Mouse (Mus musculus) layer of hippocampus, adult 18-20 months (tissue): ENCODE measurements at regions not wholly inside any gene's neighbourhood (a gene's known extent, or its start where the extent isn't known, plus 50 kb on each side); places are given as distances from the start of the nearest gene placed in this dataset.

Experiments
- DNase-seq, 2 experiments: peaks; one replicate each; pipeline ENCODE4 v3.0.0; 2022; ENCODE audit warnings: low spot score in 2 of 2

DNA sequence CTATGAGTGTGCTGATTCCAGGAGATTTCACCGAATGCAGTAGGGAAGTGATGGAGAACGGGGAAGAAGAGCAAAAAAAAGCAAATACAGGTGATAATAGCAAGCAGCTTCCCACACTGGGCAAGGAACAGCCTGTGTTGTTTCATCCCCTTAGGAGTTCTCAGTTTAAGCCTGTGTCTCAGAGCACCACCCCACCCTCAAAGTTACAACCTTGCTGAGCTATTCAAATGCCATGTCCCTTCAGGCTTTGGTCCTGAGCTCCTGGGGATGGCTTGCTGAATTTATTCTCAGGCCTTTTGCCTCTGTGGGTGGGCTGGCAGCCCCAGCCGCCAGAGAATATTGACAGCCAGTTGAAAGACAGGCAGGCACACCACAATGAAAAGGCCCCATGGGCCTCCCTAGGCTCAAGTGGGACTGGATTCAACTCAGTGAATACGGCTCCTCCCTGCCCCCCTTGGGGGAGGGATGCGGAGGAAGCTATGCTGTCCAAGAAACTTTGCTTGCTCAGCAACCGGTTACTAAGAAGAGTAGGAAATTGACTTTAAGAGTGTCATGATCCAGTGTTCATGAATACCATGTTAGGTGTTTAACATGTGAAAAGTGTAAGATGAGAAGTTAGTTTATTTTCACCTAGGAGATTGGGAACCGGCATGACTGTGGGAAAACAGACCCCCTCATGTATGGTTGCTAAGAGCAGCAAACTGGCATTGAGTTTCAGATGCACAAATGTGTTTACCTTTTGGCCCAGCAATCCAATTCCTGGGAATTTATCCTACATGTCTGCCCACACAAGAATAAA is 142.5 kb upstream of the Egfl6 start:
- DNase-seq, result no peak

DNA sequence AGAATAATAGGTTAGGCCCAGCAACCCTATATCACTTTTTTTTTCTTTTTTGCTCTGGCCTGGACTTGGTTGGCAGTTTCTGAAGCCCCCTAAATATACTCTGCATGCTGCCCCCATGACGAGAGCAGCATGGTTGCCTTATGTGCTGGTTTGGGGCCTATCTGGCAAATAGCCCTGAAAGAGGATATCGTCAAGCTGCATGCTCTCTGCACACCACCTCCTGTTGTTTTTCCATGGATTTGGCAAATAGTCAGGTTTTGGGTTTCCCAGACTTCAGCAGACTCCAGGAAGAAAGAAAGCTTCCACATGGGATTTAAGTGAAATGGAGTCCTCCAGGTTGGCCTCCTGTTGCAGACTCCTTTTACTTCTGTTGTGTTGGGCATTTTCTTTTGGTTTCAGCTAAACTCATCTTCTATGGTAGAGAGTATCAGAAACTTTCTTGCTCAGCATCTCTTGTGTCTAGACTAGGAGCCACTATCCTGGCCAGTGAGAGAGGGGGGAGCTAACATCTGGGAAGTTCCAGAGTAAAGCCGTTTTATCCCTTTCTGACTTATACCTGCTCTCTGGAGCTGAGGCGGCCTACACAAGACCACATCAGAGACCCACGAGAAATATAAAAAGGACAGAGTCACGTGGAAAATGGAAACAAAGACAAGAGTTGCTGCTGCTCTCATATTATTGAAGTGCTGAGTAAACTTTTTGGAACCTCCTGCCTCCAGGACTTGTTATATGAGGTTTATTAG is 140.4 kb upstream of the Egfl6 start:
- DNase-seq, result no peak

DNA sequence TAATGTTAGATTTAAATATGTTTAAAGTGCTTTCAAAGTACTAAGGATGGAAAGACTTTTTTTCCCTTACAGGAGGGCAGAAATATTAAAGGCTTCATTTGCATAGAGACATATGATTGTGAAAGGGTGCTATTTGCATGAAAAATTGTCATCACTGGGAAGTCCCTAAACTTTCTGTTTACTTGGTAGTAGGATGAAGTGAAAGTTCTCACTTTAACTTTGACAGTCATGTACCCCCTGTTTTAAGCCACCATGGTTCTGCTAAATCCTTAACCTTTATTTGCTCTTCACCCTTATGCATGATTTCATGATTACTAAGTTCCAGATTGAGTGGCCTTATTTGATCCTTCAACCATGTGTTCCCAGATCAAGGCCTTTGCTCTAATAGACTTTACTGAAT is 132.6 kb upstream of the Egfl6 start:
- DNase-seq, result no peak

DNA sequence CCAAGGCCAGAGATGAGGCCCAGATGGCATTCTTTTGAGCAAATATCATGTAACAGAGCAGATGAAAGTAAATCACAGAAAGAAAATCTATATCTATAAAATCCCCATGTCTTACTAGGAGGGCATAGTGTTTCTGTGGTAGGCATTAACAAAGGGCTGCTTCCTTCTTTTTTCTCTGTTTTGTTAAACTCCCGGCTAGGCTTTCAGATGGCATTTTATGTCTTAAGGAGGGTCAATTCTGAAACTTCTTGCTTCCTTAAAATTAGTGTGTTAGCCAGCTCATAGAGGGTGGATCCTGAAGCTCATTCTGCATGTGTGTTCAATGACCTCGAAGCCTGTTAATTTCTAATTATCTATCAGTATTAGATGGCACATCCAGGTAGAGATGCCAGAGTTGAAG is 123.8 kb upstream of the Egfl6 start:
- no peak for DNase-seq

DNA sequence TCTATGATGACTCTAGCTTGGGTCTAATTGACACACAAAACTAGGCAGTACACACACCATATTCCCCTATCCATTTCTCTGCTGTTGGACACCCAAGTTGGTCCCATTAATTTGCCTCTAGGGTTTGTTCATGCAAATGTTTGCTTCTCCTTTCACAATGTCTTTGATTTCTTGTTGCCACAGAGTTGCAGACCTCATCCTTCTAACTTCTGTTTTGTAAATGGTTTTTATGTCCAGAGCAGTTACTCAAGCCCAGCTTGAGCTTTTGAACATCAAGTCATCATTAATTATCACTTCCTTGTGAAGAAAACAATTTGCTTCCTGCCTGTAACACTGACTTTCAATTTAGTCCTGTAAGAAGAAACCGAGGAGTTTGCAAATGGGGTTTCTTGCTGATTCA is 122.6 kb upstream of the Egfl6 start:
- DNase-seq, result no peak

DNA sequence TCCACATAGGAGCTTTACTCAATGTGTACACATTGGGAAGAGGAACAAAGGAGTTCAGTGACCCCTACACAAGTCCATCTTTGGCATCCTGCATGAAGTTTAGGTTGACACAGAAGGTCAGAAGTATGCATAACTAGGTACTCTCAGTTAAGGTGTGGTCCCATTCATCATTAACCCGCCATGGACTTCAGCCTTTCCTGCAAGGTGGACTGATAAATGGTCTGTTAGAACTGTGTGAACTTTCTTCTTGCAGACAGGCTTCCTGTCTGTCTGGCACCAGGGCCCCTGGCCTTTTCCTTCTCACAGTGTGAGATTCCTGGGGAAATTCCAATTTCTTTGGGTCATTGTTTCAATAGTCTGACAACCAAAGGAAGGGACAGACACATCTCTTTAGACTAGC is 121.5 kb upstream of the Egfl6 start:
- DNase-seq, result no peak

DNA sequence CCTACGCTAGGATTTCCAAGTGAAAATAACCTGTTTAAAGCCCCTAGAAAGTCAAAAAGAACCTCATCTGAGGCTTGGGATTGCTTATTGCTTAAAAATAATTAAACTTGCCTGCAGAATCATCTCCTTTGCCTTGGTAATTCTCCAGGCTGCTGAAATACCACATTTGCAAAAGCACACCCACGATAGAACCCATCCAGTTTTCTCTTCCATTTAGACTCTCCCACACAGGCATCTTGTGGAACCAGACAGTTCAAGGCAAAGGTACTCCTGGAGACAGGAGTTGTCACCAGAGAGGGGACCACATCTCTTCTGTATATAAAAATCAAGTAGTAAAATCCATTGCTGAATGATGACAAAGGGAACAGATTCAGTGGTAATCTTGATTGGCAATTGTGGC is 118.8 kb upstream of the Egfl6 start:
- peak; percentile 5 to 53 for DNase-seq

DNA sequence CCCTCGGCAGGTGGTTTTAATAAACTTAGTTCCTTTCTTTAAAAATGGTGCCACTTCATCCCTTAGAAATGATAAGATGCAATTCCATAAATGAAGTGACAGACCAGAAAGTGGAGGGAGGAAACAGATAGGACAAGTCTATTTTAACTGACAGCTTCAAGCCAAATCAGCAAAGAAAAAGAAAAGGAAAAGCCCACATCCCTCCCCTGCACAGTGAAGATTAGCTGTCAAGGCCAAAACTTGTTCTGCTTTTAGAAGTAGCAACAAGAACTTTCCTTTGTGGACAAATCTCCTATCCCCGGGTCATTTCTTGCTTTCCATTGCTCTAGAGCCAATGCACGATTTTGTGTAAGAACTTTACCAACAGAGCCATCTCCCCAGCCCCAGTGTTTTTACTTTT is 108.7 kb upstream of the Egfl6 start:
- DNase-seq, result no peak

DNA sequence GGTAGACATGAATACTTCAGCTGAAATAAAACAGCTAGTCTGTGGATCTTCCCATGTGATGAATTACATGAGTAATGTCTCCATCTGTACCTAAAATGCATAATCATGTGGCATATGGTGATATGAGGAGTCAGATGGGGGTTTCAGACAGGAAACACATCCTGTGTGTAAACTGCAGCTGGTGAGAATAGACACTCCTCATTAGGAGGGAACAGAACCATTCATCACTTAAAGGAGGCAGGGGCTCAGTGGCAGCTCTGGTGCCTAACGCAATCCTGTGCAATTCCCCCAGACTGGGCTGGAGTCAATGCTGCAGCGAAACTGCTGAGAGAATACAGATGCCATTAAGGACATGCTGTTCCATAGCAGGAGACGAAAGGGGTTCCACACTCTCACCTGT is 103.3 kb upstream of the Egfl6 start:
- DNase-seq, result peak; percentile 19 to 59

DNA sequence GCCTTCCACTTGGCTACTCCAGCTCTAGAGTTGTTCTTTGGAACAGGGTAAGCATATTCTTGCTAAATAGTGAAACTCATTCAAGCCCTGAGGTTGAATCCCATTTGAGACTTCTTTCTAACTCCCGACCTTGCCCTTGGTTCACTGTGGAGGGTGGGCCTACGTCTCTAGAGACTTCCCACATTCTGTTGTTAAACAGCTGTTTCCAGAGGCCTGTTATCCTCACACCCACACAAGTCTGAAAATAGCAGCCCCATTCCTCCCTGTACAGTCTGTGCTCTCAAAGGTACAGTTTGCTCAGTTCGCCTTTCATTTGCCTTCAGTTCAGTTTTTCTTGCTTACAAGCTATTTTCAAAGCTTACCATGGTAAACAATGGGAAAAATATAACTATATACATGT is 87.9 kb upstream of the Egfl6 start:
- no peak for DNase-seq

DNA sequence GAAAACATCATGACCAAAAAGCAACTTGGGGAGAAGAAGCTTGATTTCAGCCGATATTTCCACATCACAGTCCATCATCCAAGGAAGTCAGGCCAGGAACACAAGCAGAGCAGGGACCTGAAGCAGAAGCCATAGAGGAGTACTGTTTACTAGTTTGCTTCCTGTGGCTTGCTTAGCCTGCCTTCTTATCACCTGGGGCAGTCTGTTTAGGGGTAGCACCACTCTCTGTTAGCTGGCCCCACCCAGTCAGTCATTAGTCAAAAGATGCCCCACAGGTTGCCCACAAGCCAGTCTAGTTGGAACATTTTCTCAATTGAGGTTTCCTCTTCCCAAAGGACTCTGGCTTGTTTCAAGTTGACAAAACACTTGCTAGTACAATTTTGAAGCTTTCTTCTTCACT is 87.1 kb upstream of the Egfl6 start:
- no peak for DNase-seq

DNA sequence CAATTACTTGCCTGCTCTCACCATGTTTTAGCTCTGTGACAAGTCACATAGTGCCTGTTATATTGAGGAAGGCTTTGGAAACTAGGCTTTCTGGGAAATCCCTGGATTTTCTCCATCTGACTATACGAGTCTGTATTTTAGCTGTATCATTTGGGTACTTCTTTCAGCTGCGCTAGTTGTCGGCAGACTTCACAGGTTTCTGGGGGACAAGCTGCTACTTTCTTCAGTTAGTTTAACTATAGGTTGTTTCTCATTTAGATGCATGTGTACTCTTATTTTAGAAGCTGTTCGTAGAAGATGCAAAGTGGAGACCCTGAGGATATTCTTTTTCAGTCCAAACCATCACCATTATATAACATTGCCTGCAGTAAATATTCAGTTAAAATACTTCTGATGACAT is 86.3 kb upstream of the Egfl6 start:
- no peak for DNase-seq

DNA sequence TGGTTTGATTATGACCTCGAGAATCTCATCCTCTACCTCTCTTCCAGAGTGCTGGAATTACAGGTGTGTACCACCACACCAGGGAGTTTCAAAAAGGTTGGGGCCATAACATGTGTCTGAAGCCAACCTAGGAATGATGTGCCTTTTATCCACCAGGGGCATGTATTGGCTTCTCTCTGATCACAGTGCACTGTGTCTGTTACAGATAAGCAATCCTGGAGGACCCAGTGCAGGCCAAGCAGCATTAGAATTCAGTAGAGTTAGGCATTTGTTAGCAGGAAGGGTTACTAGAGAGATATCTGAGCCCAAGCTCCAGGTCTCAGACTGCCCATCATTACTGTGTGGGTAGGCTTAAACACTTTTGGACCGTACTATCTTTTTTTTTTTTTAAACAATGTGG is 80.8 kb upstream of the Egfl6 start:
- DNase-seq, result no peak

DNA sequence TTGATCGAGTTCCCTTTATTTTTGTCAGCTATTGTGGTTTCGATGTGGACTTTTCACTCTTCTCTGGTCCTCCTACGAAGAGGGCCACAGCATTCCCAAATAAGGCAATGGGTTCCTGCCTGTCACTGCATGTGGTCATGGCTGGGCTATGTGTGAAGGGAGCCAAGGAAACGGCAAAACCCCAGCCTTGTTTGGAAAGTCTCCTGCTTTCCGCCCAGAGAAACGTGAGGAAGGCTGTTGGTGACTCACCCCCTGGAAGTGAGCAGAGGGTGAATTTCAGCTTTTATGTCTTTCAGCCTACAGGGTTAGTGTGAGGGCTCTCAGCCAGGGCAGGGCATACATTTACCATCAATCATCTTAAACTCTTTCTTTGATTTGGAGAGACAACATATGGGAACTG is 76.3 kb upstream of the Egfl6 start:
- DNase-seq, result peak in 1 of 2 experiments; percentile 18

DNA sequence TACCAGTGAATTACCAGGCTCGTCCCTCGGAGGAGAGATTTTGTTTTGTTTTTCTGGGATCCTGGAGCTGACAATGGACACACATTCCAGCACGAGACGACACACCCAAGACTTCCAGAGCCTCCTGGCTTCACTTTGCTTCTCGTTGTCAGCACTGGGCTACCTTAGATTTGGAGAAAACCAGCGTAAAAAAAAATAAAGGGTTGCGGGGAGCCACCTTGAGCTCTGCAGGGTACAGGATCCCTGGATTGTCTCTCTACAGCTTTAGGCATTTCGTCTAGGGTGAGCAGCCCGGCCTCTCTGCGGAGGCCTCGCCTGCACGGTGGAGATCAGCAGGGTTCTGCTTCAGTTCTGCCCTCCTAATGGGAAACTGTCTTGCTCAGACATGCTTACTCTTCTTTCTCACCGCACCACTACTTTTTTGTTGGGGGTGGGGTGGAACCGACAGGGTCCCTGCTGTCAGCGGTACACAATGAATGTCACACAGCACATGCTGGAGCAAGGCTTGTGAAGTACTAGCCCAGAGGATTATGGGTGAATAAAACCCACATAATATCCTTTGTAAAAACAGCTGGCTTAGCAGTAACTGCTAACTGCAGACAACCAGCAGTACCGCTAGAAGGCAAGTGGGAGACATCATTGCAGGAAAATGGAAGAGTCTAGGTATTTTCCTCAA is 75.7 kb upstream of the Egfl6 start:
- peak; percentile 35 to 46 for DNase-seq

DNA sequence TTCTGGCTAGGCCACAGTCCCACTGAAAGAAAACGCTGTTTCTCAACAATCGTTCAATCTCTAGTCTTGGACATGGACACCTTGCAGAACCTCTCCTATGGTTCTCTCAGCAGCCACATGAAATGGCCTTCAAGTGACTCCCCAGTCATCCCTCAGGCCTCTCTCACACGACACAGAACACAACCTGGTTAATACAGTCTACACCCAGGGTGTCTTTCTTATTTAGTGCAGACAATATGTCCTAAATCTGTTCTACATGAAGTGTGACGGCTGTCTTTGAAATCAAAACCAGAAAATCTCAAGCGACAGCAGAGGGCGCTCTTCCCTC is 75.2 kb upstream of the Egfl6 start:
- peak in 1 of 2 experiments; percentile 82 for DNase-seq

DNA sequence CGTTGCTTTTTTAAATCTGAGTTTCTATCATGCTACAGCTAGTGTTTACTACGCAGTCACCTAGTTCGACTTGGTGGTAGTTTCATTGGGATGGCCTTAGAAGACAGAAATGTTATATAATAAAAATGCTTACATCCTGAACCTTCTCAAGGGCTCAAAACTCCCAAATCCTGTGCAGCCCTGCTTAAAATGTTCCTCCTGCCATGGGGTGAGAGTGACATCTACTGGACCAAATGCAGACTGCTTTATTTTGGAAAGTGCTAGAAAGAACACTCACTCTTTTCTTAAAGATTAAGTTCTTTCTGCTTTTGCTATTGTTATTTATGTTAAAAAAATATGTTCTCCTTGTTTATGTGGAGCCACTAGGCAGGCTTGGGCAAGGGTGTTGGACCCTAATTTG is 66.9 kb upstream of the Egfl6 start:
- DNase-seq, result peak in 1 of 2 experiments; percentile 47

DNA sequence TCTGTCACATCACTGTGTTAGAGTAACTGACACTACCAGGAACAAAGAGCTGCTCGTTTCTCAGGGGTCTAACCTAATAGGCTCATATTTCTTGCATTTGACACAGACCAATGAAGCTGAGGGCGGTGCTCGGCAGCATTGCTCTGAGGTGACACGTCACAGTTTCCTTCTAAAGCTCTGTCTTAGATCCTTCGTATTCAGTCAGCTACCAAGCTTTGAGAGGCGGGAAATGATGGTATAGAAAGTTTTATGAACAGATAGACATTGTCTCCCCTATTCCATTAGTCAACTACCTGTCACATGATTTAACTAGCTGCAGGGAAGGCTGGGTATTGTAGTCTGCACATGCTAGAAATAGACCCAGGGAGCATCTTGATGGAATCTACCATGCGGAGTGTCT is 60.2 kb upstream of the Egfl6 start:
- no peak for DNase-seq

DNA sequence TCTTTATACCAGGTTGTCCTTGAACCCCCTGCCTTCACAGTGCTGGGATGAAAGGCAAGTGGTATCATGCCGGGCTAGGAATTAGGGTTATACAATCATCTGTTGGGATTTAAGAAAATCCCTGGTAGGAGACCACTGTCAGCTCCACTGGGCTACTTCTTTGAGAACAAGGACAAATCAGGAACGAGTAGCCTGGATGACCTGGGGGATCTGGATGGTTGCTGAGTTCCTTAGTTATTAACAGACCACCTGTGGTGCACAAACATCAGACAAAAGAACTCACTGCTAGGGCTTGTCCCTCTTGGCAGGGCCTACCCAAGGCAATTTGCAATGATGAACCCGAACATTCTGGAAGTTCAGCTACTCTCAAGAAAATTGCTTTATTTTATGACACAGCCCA is 55.7 kb upstream of the Egfl6 start:
- no peak for DNase-seq

DNA sequence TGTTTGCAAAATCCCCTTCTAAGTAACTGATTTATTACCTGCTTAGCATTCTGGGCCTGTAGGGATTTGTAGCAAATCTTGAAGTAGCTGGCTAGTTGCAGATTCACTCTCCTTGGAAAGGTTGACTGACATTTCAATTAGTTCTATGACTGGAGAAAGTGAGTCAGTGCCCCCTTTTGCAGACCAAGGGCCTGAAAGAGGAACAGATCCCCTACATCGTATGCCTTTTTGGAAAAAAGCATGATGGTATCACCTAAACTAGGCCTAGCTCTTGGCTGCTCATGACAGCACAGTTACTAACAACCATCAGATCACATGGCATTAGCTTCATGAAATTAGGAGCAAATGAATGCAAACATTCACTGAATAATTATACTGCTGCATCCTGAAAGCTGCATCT is 54.7 kb upstream of the Egfl6 start:
- no peak for DNase-seq
